Mouse (Mus musculus): ENCODE measurements at regions not wholly inside any gene's neighbourhood (a gene's known extent, or its start where the extent isn't known, plus 50 kb on each side); places are given as distances from the start of the nearest gene placed in this dataset.
A peak's percentile ranks its signal among the peaks of the same experiment; 100 is the strongest.

- H3K4me1 ChIP-seq (replicated peaks; ENCODE audit: control insufficient read depth, insufficient read depth) = peaks cover 9% of the 10 kb centered on the region; the same call in 1 of the 2 replicates
- ATAC-seq (ENCODE audit: low FRiP score, low TSS enrichment) (peak; percentile 79), DNase-seq (ENCODE audit: low spot score) (peak; percentile 78)
- no peak overlapping the region for H3K4me3 ChIP-seq (ENCODE audit: low read depth, low read length)
- peak overlapping the region; percentile 11; the same call in 1 of the 2 replicates for H3K4me2 ChIP-seq (replicated peaks; ENCODE audit: low read depth)
- 24% methylated on average over 6 of the region's 6 CpGs for WGBS
- H3K27ac ChIP-seq (replicated peaks) = 0 out of 2 replicates have a peak overlapping the region, but pooled peaks have one; percentile 18
- H3K36me3 ChIP-seq (ENCODE audit: control insufficient read depth, insufficient read depth, low read length) = no peaks in the 10 kb centered on the region
- no peak overlapping the region for H3K9ac ChIP-seq (ENCODE audit: low read length)
- TF ChIP-seq CTCF (IDR thresholded peaks at IDR 0.05; ENCODE audit: low read depth) (no peak), EP300 (optimal IDR thresholded peaks at IDR 0.05) (no peak)
- no peaks in the 10 kb centered on the region for H3K27me3 ChIP-seq (ENCODE audit: control insufficient read depth, insufficient read depth, low read length)
- H3K9me3 ChIP-seq (ENCODE audit: control insufficient read depth, low read length) = no peaks in the 10 kb centered on the region
Measured at GRCm38 (mm10) chr5:111506821-111507220, 89.7 kb downstream of the Mn1 start.

GRCm38 (mm10) chr5:111507332-111507731 lies 90.2 kb downstream of the Mn1 start:
- peaks cover 9% of the 10 kb centered on the region; the same call in 1 of the 2 replicates for H3K4me1 ChIP-seq (replicated peaks; ENCODE audit: control insufficient read depth, insufficient read depth)
- 82% methylated on average over 2 of the region's 2 CpGs for WGBS
- DNase-seq (ENCODE audit: low spot score) (no peak), ATAC-seq (ENCODE audit: low FRiP score, low TSS enrichment) (no peak)
- no peak for TF ChIP-seq EP300 (optimal IDR thresholded peaks at IDR 0.05)
- TF ChIP-seq CTCF (IDR thresholded peaks at IDR 0.05; ENCODE audit: low read depth) = no peak
- no peak overlapping the region for H3K9ac ChIP-seq (ENCODE audit: low read length)
- no peaks in the 10 kb centered on the region for H3K36me3 ChIP-seq (ENCODE audit: control insufficient read depth, insufficient read depth, low read length)
- H3K27ac ChIP-seq (replicated peaks) = no peak overlapping the region
- H3K4me3 ChIP-seq (ENCODE audit: low read depth, low read length) = no peak overlapping the region
- H3K4me2 ChIP-seq (replicated peaks; ENCODE audit: low read depth) = no peak overlapping the region
- no peaks in the 10 kb centered on the region for H3K27me3 ChIP-seq (ENCODE audit: control insufficient read depth, insufficient read depth, low read length)
- H3K9me3 ChIP-seq (ENCODE audit: control insufficient read depth, low read length) = no peaks in the 10 kb centered on the region

GRCm38 (mm10) chr5:111509014-111509561 lies 91.9 kb downstream of the Mn1 start:
- TF ChIP-seq CTCF (IDR thresholded peaks at IDR 0.05; ENCODE audit: low read depth) (no peak), EP300 (optimal IDR thresholded peaks at IDR 0.05) (no peak)
- ATAC-seq (ENCODE audit: low FRiP score, low TSS enrichment) (peak; percentile 6; the same call in 1 of the 2 replicates), DNase-seq (ENCODE audit: low spot score) (peak; percentile 66)
- peak overlapping the region; percentile 13; the same call in 1 of the 2 replicates for H3K4me3 ChIP-seq (ENCODE audit: low read depth, low read length)
- H3K27ac ChIP-seq (replicated peaks) = peak overlapping the region; percentile 30; the same call in 1 of the 2 replicates
- H3K4me2 ChIP-seq (replicated peaks; ENCODE audit: low read depth) = peak overlapping the region; percentile 42
- H3K9me3 ChIP-seq (ENCODE audit: control insufficient read depth, low read length) = no peaks in the 10 kb centered on the region
- no peaks in the 10 kb centered on the region for H3K27me3 ChIP-seq (ENCODE audit: control insufficient read depth, insufficient read depth, low read length)
- peaks cover 9% of the 10 kb centered on the region; the same call in 1 of the 2 replicates for H3K4me1 ChIP-seq (replicated peaks; ENCODE audit: control insufficient read depth, insufficient read depth)
- H3K36me3 ChIP-seq (ENCODE audit: control insufficient read depth, insufficient read depth, low read length) = no peaks in the 10 kb centered on the region
- peak overlapping the region; percentile 13; the same call in 1 of the 2 replicates for H3K9ac ChIP-seq (ENCODE audit: low read length)
- 11% methylated on average over 18 of the region's 21 CpGs for WGBS

- Histone ChIP-seq H3K36me3 (ENCODE audit: control insufficient read depth, insufficient read depth, low read length) (no peaks in the 10 kb centered on the region), H3K27me3 (ENCODE audit: control insufficient read depth, insufficient read depth, low read length) (no peaks in the 10 kb centered on the region), H3K4me3 (ENCODE audit: low read depth, low read length) (no peak overlapping the region), H3K27ac (replicated peaks) (peak overlapping the region; percentile 30; the same call in 1 of the 2 replicates), H3K4me1 (replicated peaks; ENCODE audit: control insufficient read depth, insufficient read depth) (peaks cover 9% of the 10 kb centered on the region; the same call in 1 of the 2 replicates), H3K9me3 (ENCODE audit: control insufficient read depth, low read length) (no peaks in the 10 kb centered on the region), H3K4me2 (replicated peaks; ENCODE audit: low read depth) (0 out of 2 replicates have a peak overlapping the region, but pooled peaks have one; percentile 42), H3K9ac (ENCODE audit: low read length) (no peak overlapping the region)
- 33% methylated on average over 9 of the region's 9 CpGs for WGBS
- ATAC-seq (ENCODE audit: low FRiP score, low TSS enrichment) (0 out of 2 replicates have a peak, but pooled peaks have one; percentile 7), DNase-seq (ENCODE audit: low spot score) (no peak)
- no peak for TF ChIP-seq EP300 (optimal IDR thresholded peaks at IDR 0.05)
- peak; percentile 32 for TF ChIP-seq CTCF (IDR thresholded peaks at IDR 0.05; ENCODE audit: low read depth)
Measured at GRCm38 (mm10) chr5:111509575-111510057, 92.5 kb downstream of the Mn1 start.

- no peaks in the 10 kb centered on the region for H3K36me3 ChIP-seq (ENCODE audit: control insufficient read depth, insufficient read depth, low read length)
- no peak for TF ChIP-seq EP300 (optimal IDR thresholded peaks at IDR 0.05)
- no peak for TF ChIP-seq CTCF (IDR thresholded peaks at IDR 0.05; ENCODE audit: low read depth)
- H3K27me3 ChIP-seq (ENCODE audit: control insufficient read depth, insufficient read depth, low read length) = no peaks in the 10 kb centered on the region
- 70% methylated on average over 5 of the region's 5 CpGs for WGBS
- H3K9ac ChIP-seq (ENCODE audit: low read length) = no peak overlapping the region
- no peak for DNase-seq (ENCODE audit: low spot score)
- H3K4me3 ChIP-seq (ENCODE audit: low read depth, low read length) = no peak overlapping the region
- H3K9me3 ChIP-seq (ENCODE audit: control insufficient read depth, low read length) = no peaks in the 10 kb centered on the region
- peaks cover 9% of the 10 kb centered on the region; the same call in 1 of the 2 replicates for H3K4me1 ChIP-seq (replicated peaks; ENCODE audit: control insufficient read depth, insufficient read depth)
- no peak overlapping the region for H3K4me2 ChIP-seq (replicated peaks; ENCODE audit: low read depth)
- no peak for ATAC-seq (ENCODE audit: low FRiP score, low TSS enrichment)
- H3K27ac ChIP-seq (replicated peaks) = no peak overlapping the region
Measured at GRCm38 (mm10) chr5:111510183-111510878, 93.2 kb downstream of the Mn1 start.

GRCm38 (mm10) chr5:111510879-111511231 lies 93.7 kb downstream of the Mn1 start:
- H3K27ac ChIP-seq (replicated peaks) = no peak overlapping the region
- TF ChIP-seq EP300 (optimal IDR thresholded peaks at IDR 0.05) (no peak), CTCF (IDR thresholded peaks at IDR 0.05; ENCODE audit: low read depth) (no peak)
- no peaks in the 10 kb centered on the region for H3K36me3 ChIP-seq (ENCODE audit: control insufficient read depth, insufficient read depth, low read length)
- H3K9ac ChIP-seq (ENCODE audit: low read length) = no peak overlapping the region
- H3K4me3 ChIP-seq (ENCODE audit: low read depth, low read length) = no peak overlapping the region
- no peak for DNase-seq (ENCODE audit: low spot score)
- no peaks in the 10 kb centered on the region for H3K27me3 ChIP-seq (ENCODE audit: control insufficient read depth, insufficient read depth, low read length)
- no peak for ATAC-seq (ENCODE audit: low FRiP score, low TSS enrichment)
- WGBS = 67% methylated on average over 6 of the region's 6 CpGs
- peaks cover 9% of the 10 kb centered on the region; the same call in 1 of the 2 replicates for H3K4me1 ChIP-seq (replicated peaks; ENCODE audit: control insufficient read depth, insufficient read depth)
- H3K9me3 ChIP-seq (ENCODE audit: control insufficient read depth, low read length) = no peaks in the 10 kb centered on the region
- H3K4me2 ChIP-seq (replicated peaks; ENCODE audit: low read depth) = no peak overlapping the region

All from stomach, postnatal 0 days (tissue).